Mouse (Mus musculus) liver, adult 2 months (tissue): ENCODE results near the gene Map1lc3a.

Experiments
- CTCF ChIP-seq: fragments of 200-500 bp; IDR thresholded peaks from 2 replicates; pipeline ENCODE4 v1.5.1; 2011; ENCODE audit warnings: low read depth, low read length, control low read depth
- POLR2A ChIP-seq: fragments of 200-500 bp; IDR thresholded peaks from 2 replicates; pipeline ENCODE4 v1.6.1; 2011; ENCODE audit warnings: low read length, control low read depth; ENCODE audit not compliant: insufficient read depth; ENCODE audit errors: extremely low read depth

- no peak for TF ChIP-seq POLR2A
- TF ChIP-seq CTCF, result no peak
These were observed 10.6 kb upstream of the Map1lc3a start for GRCm38 (mm10) chr2:155265526-155265925.
